In the genomic region with DNA sequence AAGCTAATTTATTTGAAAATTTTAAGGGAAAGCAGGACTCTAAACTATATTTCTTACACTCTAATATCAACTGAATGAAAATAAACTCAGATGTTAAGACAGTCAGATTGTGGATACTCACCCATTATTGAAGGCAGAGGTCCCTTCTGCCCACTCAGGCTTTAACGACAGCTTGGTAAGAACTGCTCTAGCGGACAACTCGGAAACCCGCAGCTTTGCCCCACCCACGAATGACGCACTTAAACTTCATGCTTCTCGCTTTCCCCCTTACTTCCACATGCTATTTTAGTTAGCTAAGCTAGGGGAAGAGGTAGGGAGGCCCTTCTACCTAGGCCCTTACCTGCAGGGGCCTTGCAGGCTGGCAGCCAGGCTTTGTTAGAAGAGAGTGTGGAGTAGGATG, we compare ENCODE assay signal across 17 mouse cellular contexts.
"Had no signal": no experiment of that assay in that cellular context is flagged by ENCODE, and none has a peak within 500 bp of the region (broad histone marks: within the 10 kb centered on the region; RNA-seq: fewer than 3 reads in every experiment).

No protein-coding gene starts in this region.

- H3K36me3 ChIP-seq: limb, embryonic 12.5 days; midbrain, embryonic 13.5 days; neural tube, embryonic 13.5 days; stomach, embryonic 15.5 days had no signal

- H3K27me3 ChIP-seq: limb, embryonic 12.5 days; midbrain, embryonic 13.5 days; neural tube, embryonic 13.5 days; stomach, embryonic 15.5 days had no signal

- H3K9ac ChIP-seq: limb, embryonic 12.5 days; liver, embryonic 14.5 days; midbrain, embryonic 13.5 days; neural tube, embryonic 13.5 days; stomach, embryonic 15.5 days had no signal

- DNase-seq: kidney, adult 8-10 months; kidney, postnatal 25 days; liver; lung, adult 18-20 months; lung, postnatal 36 days; right cerebral cortex, adult 18-20 months; right cerebral cortex, postnatal 25 days; thymus, adult 2 months; thymus, postnatal 25 days had no signal

- H3K27ac ChIP-seq: limb, embryonic 12.5 days; liver, embryonic 14.5 days; midbrain, embryonic 13.5 days; neural tube, embryonic 13.5 days; stomach, embryonic 15.5 days had no signal

- H3K9me3 ChIP-seq: limb, embryonic 12.5 days; megakaryocyte, embryonic 14.5 days; midbrain, embryonic 13.5 days; neural tube, embryonic 13.5 days; stomach, embryonic 15.5 days had no signal

- H3K4me1 ChIP-seq: limb, embryonic 12.5 days; megakaryocyte, embryonic 14.5 days; stomach, embryonic 15.5 days had no signal

- H3K4me2 ChIP-seq: limb, embryonic 12.5 days; midbrain, embryonic 13.5 days; neural tube, embryonic 13.5 days; stomach, embryonic 15.5 days had no signal

- ATAC-seq: inflammation-experienced regulatory T-cells, adult 6 months; intestine, postnatal 0 days; midbrain, embryonic 13.5 days had no signal

- H3K4me3 ChIP-seq: limb, embryonic 12.5 days; megakaryocyte, embryonic 14.5 days; midbrain, embryonic 13.5 days; neural tube, embryonic 13.5 days; stomach, embryonic 15.5 days had no signal
